Mouse (Mus musculus) urinary bladder, postnatal 10 days (tissue): Measurements from ENCODE around the gene Rapgefl1.
"Not testable (repeated sequence)": the region's sequence is repeated elsewhere in the genome, so short reads cannot be mapped to it uniquely, and the experiment has no call there.

Experiments used
- DNase-seq: peaks from one replicate; pipeline ENCODE4 v3.0.0; 2022; ENCODE audit warnings: low spot score

Rapgefl1 gene

DNA sequence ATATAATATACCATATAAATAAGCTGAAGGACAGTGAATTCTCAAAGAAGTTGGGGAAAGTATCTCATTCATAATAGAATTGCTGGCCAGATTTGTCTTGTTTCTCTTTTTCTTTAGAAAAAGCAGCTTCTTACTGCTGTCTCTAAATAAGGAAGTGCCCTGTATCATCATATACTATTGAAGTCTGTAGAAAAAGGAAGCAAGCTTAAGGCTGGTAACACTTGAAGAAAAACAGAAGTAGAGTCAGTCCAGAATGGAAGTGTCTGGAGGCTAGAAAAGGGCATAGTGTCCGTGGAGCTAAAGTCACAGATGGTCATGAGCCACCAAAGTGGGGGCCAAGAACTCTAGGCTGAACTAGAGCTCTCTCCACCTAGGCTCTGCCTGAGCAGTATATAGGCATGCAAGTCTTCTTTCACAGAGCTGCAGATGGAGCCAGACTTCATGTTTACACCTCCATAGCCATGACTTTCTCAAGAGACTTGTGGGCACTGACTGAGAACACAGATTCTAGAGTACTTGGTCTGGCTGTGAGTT is 19.8 kb upstream of the Rapgefl1 start:
- DNase-seq: no peak

DNA sequence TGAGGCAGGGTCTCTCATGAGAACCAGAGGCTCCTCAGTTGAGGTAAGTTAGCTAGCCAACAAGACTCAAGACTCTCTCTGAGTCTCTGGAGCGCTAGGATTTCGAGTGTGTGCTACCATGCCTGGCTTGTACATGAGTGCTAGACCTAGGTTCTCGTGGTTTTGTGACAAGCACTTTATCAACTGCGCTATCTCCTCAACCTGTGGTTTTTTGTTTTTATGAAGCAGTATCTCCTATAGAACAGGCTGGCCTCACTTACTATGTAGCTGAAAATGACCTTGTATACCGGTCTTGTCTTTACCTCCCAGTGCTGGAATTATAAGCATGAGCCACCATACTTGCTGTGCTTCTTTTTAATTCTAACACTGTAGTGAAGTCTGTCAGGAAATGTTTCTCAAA is 15.6 kb upstream of the Rapgefl1 start:
- no peak for DNase-seq

DNA sequence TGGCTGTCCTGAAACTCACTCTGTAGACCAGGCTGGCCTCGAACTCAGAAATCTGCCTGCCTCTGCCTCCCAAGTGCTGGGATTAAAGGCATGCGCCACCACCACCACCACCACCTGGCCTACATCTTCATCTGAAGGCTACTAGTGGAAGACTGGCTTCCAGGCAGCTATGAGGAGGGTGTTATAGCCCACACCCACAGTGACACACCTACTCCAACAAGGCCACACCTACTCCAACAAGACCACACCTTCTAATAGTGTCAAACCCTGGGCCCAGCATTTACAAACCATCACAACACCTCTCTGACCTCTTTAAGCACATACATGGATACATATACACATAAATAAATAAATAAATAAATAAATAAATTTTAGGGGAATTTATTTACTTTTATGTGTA is 10.5 kb upstream of the Rapgefl1 start:
- not testable (repeated sequence) for DNase-seq

DNA sequence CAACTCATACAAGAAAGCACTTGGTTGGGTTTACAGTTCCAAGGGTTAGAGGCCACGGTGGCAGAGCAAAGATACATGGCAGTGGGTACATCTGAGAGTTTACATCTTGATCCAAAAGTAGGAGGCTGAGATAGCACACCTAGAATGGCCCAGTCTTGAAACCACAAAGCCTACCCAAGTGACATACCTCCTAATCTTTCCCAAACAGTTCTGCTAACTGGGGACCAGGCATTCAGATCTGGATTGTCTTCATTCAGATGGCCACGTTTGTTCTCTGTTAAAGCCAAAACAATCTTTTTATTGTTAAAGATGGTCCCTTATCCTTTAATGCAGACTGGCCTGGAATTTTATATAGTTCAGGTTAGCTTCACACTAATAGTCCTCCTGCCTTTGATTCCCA is 8.7 kb upstream of the Rapgefl1 start:
- no peak for DNase-seq

DNA sequence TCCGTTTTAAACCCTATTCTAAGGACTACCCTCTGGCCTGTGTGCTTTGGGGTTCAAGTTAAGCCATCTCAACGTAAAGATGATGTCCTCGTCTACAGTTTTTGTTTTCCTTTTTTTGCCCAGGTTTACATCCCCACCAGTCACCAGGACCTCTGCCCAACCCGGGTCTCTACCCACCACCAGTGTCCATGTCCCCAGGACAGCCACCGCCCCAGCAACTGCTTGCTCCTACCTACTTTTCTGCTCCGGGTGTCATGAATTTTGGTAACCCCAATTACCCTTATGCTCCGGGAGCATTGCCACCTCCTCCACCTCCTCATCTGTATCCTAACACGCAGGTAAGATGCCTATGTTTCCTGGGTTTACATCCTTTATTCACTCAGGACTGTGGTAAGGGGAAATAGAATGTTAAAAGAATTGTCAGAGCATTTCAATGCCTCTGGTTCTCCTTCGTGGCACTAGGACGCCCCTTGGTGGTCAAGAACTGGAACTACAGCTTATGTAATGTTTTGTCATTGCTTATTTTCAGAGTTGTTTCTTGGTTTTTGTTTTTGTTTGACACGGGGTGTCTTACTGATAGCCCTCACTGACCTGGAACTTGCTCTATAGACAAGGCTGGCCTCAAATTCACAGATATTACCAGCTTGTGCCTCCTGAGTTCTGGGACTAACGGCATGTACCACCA is 7.4 kb upstream of the Rapgefl1 start:
- no peak for DNase-seq

DNA sequence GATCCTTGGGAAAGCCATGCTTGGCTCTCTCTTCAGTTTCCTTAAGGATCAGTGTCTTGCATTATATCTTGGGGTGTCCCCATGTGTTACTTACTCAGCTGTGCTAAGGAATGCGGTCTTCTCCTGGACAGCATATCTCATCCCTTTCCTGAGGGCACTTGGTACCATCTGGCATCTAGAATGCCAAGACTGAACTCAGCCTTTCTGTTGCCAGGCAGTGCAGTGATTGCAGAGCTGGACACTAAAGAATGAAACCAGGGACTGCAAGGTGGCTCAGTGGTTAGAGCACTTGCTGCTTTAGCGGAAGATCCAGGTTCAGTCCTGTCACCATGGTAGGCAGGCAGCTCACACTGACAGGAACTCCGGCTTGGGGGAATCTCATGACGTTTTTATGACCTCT is 6.7 kb upstream of the Rapgefl1 start:
- DNase-seq: no peak

DNA sequence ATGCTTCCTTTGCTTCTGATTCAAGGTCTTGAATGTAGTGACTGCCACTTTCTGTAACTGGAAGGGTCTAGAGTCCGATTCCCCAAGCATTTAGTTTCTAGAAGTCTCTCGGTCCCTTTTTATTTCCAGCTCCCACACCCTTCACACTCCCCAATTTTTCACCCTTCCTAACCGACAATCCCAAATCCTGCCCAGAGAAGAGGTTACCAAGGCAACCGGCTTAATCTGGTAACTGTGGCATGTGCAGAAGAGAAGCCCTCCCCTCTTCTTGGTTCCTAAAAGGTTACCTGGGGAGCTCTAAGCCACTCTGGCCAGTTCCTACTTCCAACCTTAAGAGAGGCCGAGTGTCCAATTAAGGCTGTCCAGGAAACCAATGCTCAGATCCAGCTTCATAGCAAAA is 1.3 kb upstream of the Rapgefl1 start:
- DNase-seq: no peak

DNA sequence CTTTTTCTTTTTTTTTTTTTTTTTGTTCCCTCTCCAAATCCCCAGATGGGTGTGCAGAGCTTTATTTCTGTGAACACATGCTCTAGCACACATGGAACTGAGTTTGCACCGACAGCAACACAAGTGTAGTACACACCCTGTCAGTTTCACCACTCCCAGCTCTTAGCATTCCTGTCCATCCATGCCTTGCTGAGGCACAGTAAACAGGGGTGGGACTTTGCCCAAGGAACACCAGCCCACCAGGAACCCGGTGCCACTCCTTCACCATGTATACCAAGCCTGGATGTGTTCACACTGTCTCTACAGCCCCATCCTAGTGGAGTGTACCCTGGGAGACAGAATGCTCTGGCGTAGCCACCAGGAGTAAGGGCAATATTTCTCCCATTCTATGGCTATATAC is 860 bp upstream of the Rapgefl1 start:
- DNase-seq: no peak

DNA sequence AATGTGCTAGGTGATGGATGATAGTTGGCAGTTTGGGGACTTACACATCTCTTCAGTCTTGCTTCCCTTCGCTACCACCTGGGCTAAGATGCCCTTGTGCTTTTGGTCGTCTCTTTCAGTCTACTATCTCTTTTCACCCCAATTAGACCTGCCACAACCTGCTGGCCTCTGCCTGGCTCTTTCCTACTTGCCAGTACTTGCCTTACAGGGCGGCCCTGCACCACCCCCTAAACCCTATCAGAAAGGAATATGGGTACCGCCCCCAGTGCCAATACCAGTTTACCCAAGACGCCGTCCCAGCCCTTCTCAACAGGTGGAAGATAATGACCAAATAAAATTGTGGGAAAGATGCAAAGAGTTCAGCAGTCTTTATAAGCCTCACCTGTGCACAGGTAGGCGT is 457 bp upstream of the Rapgefl1 start:
- DNase-seq: no peak

DNA sequence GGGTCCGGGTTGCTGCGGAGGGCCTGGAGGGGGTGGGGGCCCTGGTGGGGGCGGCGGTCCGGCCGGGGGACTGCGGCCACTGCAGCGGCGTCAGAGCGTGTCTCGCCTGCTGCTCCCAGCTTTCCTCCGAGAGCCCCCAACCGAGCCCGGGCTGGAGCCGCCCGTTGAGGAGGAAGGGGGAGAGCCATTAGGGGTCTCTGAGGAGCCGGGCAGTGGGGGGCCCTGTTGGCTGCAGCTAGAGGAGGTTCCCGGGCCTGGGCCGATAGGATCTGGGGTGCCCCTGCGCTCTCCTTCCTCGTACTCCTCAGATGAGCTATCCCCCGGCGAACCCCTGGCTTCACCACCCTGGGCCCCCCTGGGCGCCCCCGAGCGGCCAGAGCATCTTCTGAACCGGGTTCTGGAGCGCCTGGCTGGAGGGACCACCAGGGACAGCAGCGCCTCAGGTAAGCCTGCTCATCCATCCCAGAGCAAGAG is 683 bp downstream of the Rapgefl1 start:
- no peak for DNase-seq

DNA sequence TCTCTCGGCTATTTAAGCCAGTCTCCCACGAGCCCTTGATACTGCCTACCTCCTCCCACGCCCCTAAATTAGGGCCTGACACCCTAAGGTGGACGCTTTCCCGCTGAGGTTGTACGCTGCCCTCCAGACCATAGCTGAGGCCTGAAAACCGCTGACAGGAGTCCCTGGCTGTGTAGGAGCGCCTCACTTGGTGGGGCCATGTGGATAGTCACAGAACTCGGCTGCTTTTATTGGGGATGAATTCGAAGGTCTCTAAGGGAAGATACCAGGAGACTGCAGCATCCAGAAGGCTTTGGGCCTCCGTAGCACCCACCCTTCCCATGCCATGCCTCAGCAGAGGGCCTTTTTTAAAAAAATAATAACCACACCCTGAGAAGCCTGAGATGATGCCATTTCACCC is 1.3 kb downstream of the Rapgefl1 start:
- no peak for DNase-seq

DNA sequence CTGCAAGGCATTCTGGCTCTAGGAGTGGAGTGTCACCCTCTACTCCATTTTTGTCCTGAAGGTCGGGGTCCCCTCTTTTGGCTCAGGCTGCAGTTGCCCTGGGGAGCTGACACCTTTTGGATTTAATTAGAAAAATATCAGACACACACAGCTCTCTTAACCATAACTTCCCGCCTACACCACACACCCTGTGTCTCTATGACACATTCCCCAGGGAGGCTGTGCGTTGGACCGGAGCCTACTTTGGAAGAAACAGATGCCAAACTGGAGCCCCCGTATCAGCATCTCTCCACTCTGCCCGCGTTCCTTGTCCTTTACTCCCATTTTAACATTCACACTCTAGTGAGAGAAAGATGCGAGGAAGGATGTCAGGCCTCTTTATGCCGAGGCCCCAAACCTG is 1.9 kb downstream of the Rapgefl1 start:
- DNase-seq: no peak

DNA sequence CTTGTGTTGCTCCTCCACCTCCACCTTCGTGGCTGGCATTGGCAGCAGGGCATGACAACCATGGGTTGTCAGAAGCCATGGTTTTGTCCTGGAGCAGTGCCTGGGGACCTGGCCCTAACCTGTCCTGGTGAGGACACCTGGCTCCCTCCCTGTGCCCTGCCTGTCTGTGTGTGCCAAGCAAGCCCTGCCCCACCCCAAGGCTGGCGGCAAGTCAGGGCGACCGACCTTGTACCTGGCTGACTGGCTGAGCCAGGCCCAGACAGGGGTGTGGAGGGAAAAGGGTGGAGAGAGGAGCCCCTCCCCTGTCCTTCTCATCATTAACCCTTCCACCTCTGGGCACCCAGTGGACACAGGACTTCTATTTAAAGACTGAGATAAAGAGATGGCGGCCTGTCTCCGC is 2.8 kb downstream of the Rapgefl1 start:
- DNase-seq: no peak

DNA sequence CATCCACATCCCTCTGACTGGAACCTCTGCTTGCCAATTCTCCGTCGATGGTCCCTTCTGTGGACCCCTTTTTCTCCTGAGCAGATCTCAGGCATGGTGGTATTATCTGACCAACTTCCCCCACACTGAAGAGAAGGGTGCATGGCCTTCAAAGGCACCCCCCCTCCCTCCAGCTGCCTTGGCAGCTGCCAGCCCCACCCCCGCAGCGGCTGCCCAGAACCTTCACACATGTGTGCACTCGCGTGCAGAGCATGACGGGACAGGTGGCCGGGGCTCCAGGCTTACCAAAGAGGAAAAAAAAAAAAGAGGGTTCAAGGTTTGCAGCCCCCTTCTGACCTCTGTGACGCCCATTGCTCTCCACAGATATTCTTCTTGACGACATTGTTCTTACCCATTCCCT is 3.3 kb downstream of the Rapgefl1 start:
- DNase-seq: no peak

DNA sequence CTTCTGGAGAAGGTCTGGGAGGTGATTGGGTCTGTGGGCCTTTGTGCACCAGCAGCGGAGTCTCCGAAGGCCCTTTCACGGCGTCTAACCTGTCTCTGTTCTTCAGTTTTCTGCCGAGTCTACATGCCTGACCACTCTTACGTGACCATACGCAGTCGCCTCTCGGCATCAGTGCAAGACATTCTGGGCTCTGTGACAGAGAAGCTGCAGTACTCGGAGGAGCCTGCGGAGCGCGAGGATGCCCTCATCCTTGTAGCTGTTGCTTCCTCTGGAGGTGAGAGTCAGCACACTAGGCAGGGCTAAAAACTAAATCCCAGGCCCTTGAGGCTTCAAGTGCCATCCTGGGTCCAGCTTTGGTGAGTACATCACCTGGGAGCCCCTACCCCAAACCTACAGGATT is 9.4 kb downstream of the Rapgefl1 start:
- no peak for DNase-seq

DNA sequence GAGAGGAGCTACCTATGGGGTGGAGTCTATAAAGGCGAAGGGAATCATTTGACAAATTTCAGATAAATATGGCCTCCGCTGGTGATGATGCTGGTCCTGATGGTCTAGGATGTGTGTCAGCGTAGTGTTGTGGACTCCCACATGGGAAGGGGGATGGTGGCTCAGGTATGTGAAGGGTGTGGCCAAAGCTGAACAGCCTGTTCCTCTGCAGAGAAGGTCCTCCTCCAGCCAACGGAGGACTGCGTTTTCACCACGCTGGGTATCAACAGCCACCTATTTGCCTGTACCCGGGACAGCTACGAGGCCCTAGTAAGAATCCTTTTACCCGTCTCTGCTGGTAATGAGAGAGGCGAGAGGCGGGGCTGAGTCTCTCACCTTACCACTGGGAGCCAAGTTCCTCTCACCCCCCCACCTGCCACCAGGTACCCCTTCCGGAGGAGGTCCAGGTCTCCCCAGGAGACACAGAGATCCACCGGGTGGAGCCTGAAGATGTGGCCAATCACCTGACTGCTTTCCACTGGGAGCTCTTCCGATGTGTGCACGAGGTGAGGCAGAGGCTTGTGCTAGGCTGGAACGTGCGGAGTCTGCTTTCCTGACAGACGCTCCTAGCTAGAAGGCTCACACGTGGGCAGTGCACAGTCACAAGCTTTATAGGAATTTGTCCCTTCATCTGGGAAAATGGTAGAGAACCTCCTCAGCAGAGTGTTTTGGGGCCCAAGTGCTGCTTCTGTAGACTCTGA is 10.4 kb downstream of the Rapgefl1 start:
- DNase-seq: no peak

DNA sequence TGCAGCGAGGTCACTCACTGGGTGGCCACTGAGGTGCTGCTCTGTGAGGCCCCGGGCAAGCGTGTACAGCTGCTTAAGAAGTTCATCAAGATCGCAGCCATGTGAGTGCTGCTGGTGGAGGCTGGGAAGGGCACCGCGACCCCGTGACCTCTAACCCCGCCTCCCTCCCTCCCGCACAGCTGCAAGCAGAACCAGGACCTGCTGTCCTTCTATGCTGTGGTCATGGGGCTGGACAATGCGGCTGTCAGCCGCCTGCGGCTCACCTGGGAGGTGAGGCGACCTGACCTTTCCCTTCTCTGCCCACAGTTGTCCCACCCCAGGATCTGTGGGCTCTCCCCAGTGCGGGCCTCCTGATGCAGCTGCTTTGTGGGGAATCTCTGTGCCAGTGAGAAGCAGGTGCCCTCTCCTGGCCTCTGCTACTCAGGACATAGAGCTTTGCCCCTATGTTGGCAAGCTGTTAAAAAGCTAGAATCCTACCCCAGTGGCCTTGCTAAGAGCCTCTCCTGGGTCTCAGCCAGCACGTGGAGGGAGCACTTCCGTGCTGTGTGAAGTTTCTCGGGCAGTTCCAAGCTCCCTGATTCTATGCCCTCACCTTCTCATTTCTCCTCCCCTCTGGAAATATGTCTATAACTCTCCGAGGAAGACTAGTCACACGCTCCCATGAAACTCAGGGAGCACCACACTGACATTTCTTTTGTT is 12.8 kb downstream of the Rapgefl1 start:
- no peak for DNase-seq

DNA sequence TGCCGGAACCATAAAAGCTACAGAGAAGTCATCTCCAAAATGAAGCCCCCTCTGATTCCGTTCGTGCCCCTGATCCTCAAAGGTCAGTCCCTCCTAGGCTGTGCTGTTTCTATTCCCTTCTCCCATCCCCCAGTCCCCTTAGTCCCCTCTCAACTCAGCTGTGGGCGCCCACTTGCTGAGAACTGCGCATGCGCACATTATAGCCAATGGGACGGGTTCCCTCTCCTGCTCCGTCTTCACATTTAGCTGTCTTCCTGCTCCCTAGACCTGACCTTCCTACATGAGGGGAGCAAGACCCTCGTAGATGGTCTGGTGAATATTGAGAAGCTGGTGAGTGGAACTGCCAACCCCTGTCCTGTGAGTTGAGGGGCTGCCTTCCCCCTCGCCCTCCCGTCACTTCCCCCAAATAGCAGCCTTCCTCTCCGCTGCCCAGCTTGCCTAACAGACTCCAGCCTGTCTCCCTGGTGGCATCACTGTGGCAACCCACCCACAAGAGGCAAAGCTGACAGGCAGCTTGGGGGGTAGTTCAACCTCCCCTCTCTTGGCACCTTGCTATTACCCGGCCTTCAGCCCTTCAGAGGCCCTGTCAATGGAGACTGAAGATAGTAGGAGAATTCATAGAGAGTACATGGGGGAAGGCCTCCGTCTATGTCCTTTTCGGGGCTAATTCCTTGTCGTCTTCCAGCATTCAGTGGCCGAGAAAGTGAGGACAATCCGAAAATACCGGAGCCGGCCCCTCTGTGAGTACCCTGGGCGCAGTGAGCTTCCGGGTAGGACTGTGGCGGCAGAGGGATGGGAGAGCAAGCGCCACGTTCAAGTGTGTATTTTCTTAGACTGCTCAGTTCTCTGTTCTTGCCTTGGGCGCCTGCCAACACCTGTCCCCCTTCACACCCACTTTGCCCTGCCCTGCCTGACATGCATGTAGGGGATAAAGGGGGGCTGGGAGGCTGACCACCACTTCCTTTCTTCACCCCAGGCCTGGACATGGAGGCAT is 13.8 kb downstream of the Rapgefl1 start:
- DNase-seq: no peak

DNA sequence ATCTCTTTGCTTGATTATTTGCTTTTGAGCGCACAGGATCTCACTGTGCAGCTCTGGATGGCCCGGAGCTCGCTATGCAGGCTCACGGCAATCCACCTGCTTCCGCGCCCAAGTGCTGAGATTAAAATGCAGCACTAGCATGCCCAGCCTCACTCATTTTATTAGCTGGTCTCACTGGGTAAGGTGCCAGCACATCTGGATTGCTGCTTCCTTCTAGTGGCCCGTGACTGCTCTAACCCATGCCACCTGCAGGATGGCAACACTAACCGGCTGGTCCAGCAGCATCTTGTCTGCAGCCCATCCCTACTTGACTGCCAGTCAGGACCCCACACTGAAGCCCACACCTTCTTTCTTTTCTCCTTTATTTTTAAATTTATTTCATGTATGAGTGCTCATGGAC is 17.5 kb downstream of the Rapgefl1 start:
- no peak for DNase-seq

DNA sequence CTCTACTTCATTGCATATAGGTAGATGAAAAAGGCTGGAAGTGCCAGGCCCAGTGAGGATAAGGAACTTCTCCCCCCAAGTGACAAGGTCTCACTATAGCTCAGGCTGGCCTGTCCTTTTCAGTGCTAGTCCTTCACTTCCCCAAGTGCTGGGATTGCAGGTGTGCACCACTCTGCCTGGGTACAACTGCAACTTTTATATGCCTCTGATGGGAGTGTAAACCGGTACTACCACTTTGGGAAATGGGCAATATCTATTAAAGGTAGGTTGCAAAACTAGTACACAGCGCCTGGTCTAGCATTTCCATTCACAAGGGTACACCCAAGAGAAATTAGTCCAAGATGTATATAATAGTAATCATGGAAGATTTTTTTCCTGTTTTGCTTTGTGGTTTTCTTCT is 18.1 kb downstream of the Rapgefl1 start:
- DNase-seq: no peak
